Mouse (Mus musculus): Measurements from ENCODE around the gene Gng12. TPM values are rescaled to one million over a fixed set of nuclear protein-coding genes. Genes with fewer than 3 reads are reported as not detected.

Gng12 gene
- polyA plus RNA-seq, 2 experiments, result 11.6 to 32.5 TPM

DNA sequence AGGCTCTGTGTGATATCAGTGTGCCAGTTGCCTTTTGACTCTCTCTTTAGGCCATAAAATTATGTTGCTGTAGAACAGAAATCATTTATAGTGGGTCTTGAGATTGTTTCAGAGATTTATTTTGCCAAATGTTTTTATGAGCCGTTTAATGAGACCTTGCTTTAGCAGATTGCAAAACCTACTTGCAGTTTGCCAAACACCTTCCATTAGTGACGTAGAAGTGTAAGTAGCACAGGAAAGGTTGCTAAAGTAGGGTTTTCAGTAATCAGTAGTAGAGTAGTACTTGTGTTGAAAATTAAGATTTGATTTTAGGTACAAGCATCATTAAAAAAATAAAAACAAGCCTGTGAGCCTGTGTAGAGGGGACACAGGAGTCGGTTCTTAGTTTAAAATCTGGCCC, 85.2 kb downstream of the Gng12 start:
- ATAC-seq (ENCODE audit: insufficient read depth) (no peak), DNase-seq (ENCODE audit: low read depth in 3 of 3, low spot score in 3 of 3) (no peak)
- 78% methylated on average over 3 of the region's 3 CpGs for WGBS (ENCODE audit: insufficient replicate concordance)
- H3K4me1 ChIP-seq (replicated peaks; ENCODE audit: control insufficient read depth in 2 of 2, insufficient read depth in 2 of 2, low read length in 1 of 2), result peaks cover 9 to 25% of the 10 kb centered on the region in 2 experiments
- no peak overlapping the region for H3K4me2 ChIP-seq (ENCODE audit: low read depth)
- no peak overlapping the region for H3K9ac ChIP-seq (replicated peaks)
- no peak overlapping the region for H3K27ac ChIP-seq
- no peaks in the 10 kb centered on the region for H3K36me3 ChIP-seq (replicated peaks; ENCODE audit: control insufficient read depth, insufficient read depth, low read depth)
- no peaks in the 10 kb centered on the region for H3K27me3 ChIP-seq (ENCODE audit: control insufficient read depth, insufficient read depth, low read length)
- no peaks in the 10 kb centered on the region for H3K9me3 ChIP-seq (ENCODE audit: control insufficient read depth, low read length)
- TF ChIP-seq EP300 (IDR thresholded peaks at IDR 0.05; ENCODE audit: low read depth), result no peak
- TF ChIP-seq CTCF (IDR thresholded peaks at IDR 0.05; ENCODE audit: low read depth), result no peak
- no peak overlapping the region for H3K4me3 ChIP-seq (ENCODE audit: insufficient read depth in 1 of 2, low read depth in 2 of 2, low read length in 2 of 2)

DNA sequence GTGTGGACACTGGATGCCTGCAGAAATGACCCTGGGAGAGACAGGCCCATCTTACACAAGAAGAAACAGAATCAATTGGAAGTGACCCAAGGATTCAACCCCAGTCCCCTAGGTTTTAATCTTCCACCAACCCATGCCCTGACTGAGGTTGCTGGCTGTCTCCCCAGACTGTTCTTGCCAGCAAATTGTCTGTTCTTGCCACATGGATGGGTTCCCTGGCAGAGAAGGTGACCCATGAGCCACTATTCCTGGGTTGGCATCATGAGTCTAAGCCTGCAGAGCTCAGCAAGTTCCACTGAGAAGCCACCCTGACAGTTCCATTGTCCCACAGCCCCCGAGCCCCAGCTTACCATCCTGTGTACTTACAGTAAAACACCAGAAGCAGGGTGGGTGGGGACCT, 85.7 kb downstream of the Gng12 start:
- Histone ChIP-seq H3K27me3 (ENCODE audit: control insufficient read depth, insufficient read depth, low read length) (no peaks in the 10 kb centered on the region), H3K4me2 (ENCODE audit: low read depth) (no peak overlapping the region), H3K27ac (no peak overlapping the region), H3K4me1 (replicated peaks; ENCODE audit: control insufficient read depth in 2 of 2, insufficient read depth in 2 of 2, low read length in 1 of 2) (peaks cover 12 to 30% of the 10 kb centered on the region in 2 experiments), H3K4me3 (ENCODE audit: insufficient read depth in 1 of 2, low read depth in 2 of 2, low read length in 2 of 2) (no peak overlapping the region), H3K9me3 (ENCODE audit: control insufficient read depth, low read length) (no peaks in the 10 kb centered on the region), H3K36me3 (replicated peaks; ENCODE audit: control insufficient read depth, insufficient read depth, low read depth) (no peaks in the 10 kb centered on the region), H3K9ac (replicated peaks) (no peak overlapping the region)
- WGBS (ENCODE audit: insufficient replicate concordance), result 79% methylated on average over 1 of the region's 1 CpGs
- ATAC-seq (ENCODE audit: insufficient read depth) (no peak), DNase-seq (ENCODE audit: low read depth in 3 of 3, low spot score in 3 of 3) (no peak)
- TF ChIP-seq EP300 (IDR thresholded peaks at IDR 0.05; ENCODE audit: low read depth), result no peak
- TF ChIP-seq CTCF (IDR thresholded peaks at IDR 0.05; ENCODE audit: low read depth), result no peak

DNA sequence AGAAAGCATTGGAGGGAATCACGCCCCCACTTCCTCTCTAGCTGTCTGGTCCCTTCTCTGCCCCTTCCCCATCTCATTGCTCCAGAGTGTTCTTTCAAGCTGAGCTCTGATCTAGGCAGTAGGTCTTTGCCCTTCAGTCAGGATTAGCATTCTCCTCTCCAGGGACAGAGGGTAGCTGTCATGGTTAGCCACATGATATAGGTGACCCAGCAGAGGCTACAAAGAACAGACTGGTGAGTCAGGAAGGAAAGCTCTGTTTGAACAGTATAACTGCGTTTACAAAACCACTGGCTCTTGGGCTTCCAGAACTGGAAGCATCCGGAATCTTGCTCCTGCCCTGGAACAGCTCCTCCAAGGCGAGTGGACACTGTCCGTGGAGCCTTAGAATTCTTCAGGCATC, 87.9 kb downstream of the Gng12 start:
- Histone ChIP-seq H3K27me3 (ENCODE audit: control insufficient read depth, insufficient read depth, low read length) (no peaks in the 10 kb centered on the region), H3K4me3 (ENCODE audit: insufficient read depth in 1 of 2, low read depth in 2 of 2, low read length in 2 of 2) (no peak overlapping the region), H3K9ac (replicated peaks) (no peak overlapping the region), H3K4me1 (replicated peaks; ENCODE audit: control insufficient read depth in 2 of 2, insufficient read depth in 2 of 2, low read length in 1 of 2) (peaks cover 28 to 45% of the 10 kb centered on the region in 2 experiments), H3K36me3 (replicated peaks; ENCODE audit: control insufficient read depth, insufficient read depth, low read depth) (no peaks in the 10 kb centered on the region), H3K27ac (no peak overlapping the region), H3K9me3 (ENCODE audit: control insufficient read depth, low read length) (no peaks in the 10 kb centered on the region), H3K4me2 (ENCODE audit: low read depth) (no peak overlapping the region)
- TF ChIP-seq EP300 (IDR thresholded peaks at IDR 0.05; ENCODE audit: low read depth) (no peak), CTCF (IDR thresholded peaks at IDR 0.05; ENCODE audit: low read depth) (no peak)
- 63% methylated on average over 5 of the region's 5 CpGs for WGBS (ENCODE audit: insufficient replicate concordance)
- ATAC-seq (ENCODE audit: insufficient read depth) (no peak), DNase-seq (ENCODE audit: low read depth in 3 of 3, low spot score in 3 of 3) (no peak)

DNA sequence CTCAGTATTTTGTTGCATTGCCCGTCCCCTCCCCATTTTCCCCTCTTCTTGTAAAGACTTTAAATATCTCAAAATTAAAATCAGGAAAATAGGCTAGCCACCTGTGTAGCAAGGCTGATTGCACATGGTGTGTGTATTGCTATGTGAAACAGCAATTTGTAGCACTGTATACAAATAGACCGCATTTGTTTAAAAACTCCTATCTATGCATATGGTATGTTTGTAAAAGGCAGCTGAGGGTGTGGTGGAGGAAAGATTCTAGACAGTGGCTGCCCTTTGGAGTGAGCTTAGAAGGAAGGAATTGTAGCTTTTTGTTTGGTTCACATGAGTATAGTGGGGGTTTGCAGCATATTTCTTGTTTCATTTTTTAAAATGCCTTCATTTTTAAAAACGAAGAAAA, 88.5 kb downstream of the Gng12 start:
- peaks cover 26 to 47% of the 10 kb centered on the region in 2 experiments for H3K4me1 ChIP-seq (replicated peaks; ENCODE audit: control insufficient read depth in 2 of 2, insufficient read depth in 2 of 2, low read length in 1 of 2)
- no peaks in the 10 kb centered on the region for H3K27me3 ChIP-seq (ENCODE audit: control insufficient read depth, insufficient read depth, low read length)
- WGBS (ENCODE audit: insufficient replicate concordance), result 69% methylated on average over 3 of the region's 3 CpGs
- H3K27ac ChIP-seq, result no peak overlapping the region
- H3K4me2 ChIP-seq (ENCODE audit: low read depth), result no peak overlapping the region
- no peak overlapping the region for H3K9ac ChIP-seq (replicated peaks)
- ATAC-seq (ENCODE audit: insufficient read depth) (no peak), DNase-seq (ENCODE audit: low read depth in 3 of 3, low spot score in 3 of 3) (no peak)
- TF ChIP-seq EP300 (IDR thresholded peaks at IDR 0.05; ENCODE audit: low read depth) (no peak), CTCF (IDR thresholded peaks at IDR 0.05; ENCODE audit: low read depth) (no peak)
- no peaks in the 10 kb centered on the region for H3K9me3 ChIP-seq (ENCODE audit: control insufficient read depth, low read length)
- no peak overlapping the region for H3K4me3 ChIP-seq (ENCODE audit: insufficient read depth in 1 of 2, low read depth in 2 of 2, low read length in 2 of 2)
- no peaks in the 10 kb centered on the region for H3K36me3 ChIP-seq (replicated peaks; ENCODE audit: control insufficient read depth, insufficient read depth, low read depth)

DNA sequence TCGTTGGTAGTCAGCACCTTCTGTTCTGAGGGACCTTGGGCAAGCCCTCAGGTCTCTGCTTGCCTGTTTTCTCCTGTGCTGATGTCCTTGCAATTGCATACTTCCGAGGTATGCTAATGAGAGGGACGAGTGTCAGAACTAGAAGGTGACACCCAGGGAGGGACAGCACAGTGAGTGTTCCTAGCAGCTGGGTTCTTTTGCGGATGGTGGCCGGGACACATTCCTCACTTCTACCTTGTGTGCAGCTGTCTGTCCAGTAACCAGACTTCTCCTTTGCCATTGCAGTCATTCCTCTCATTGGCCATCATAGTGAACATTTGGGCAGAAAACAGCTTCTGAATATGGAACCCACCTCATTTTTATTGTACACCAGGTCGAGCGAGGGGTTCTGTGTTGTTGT, 89.3 kb downstream of the Gng12 start:
- Histone ChIP-seq H3K36me3 (replicated peaks; ENCODE audit: control insufficient read depth, insufficient read depth, low read depth) (no peaks in the 10 kb centered on the region), H3K27ac (no peak overlapping the region), H3K4me2 (ENCODE audit: low read depth) (no peak overlapping the region), H3K9ac (replicated peaks) (no peak overlapping the region), H3K27me3 (ENCODE audit: control insufficient read depth, insufficient read depth, low read length) (no peaks in the 10 kb centered on the region), H3K9me3 (ENCODE audit: control insufficient read depth, low read length) (no peaks in the 10 kb centered on the region), H3K4me1 (replicated peaks; ENCODE audit: control insufficient read depth in 2 of 2, insufficient read depth in 2 of 2, low read length in 1 of 2) (peaks cover 23 to 40% of the 10 kb centered on the region in 2 experiments), H3K4me3 (ENCODE audit: insufficient read depth in 1 of 2, low read depth in 2 of 2, low read length in 2 of 2) (no peak overlapping the region)
- WGBS (ENCODE audit: insufficient replicate concordance), result 65% methylated on average over 7 of the region's 7 CpGs
- DNase-seq (ENCODE audit: low read depth in 3 of 3, low spot score in 3 of 3), result no peak
- ATAC-seq (ENCODE audit: insufficient read depth), result no peak
- no peak for TF ChIP-seq EP300 (IDR thresholded peaks at IDR 0.05; ENCODE audit: low read depth)
- TF ChIP-seq CTCF (IDR thresholded peaks at IDR 0.05; ENCODE audit: low read depth), result no peak

All from liver, embryonic 14.5 days (tissue).